Mouse (Mus musculus) heart, embryonic 14.5 days (tissue): Measurements from ENCODE around the gene Foxn3. TPM values are rescaled to one million over a fixed set of nuclear protein-coding genes. Genes with fewer than 3 reads are reported as not detected.
A peak's percentile ranks its signal among the peaks of the same experiment; 100 is the strongest.

Experiments
- ATAC-seq: fragments of 200-750 bp; cut with Nextera tagmentation; 2 replicates; pipeline ENCODE4 v1.8.0; 2017; ENCODE audit warnings: low read depth, moderate TSS enrichment; ENCODE audit not compliant: insufficient number of reproducible peaks, insufficient read depth, low FRiP score
- H3K27ac ChIP-seq, 2 experiments: fragments of 200-500 bp in 1 of 2; fragments of 300-500 bp in 1 of 2; sonication (generic) in 1 of 2; replicated peaks in 1 of 2; 2 replicates each; pipeline ENCODE4 v1.5.1; 2012 to 2014; ENCODE audit warnings: low read depth in 2 of 2, low read length in 2 of 2, control low read depth in 1 of 2, mild to moderate bottlenecking in 1 of 2, mixed read lengths in 1 of 2; ENCODE audit not compliant: control insufficient read depth in 1 of 2, insufficient read depth in 1 of 2
- H3K27me3 ChIP-seq: fragments of 300-500 bp; sonication (generic); 2 replicates; pipeline ENCODE4 v1.6.1; 2014; ENCODE audit warnings: mild to moderate bottlenecking, low read length, control low read depth; ENCODE audit not compliant: control insufficient read depth, insufficient read depth
- H3K36me3 ChIP-seq: fragments of 300-500 bp; sonication (generic); 2 replicates; pipeline ENCODE4 v1.6.1; 2014; ENCODE audit warnings: mild to moderate bottlenecking, control low read depth, low read length, mixed read lengths; ENCODE audit not compliant: control insufficient read depth, insufficient read depth
- H3K4me1 ChIP-seq, 2 experiments: fragments of 200-500 bp in 1 of 2; fragments of 300-500 bp in 1 of 2; sonication (generic) in 1 of 2; 2 replicates each; pipeline ENCODE4 v1.6.1; 2012 to 2014; ENCODE audit warnings: low read length in 2 of 2, control low read depth in 1 of 2, mixed read lengths in 1 of 2; ENCODE audit not compliant: control insufficient read depth in 2 of 2, insufficient read depth in 2 of 2
- H3K4me2 ChIP-seq: fragments of 300-500 bp; sonication (generic); 2 replicates; pipeline ENCODE4 v1.6.1; 2014; ENCODE audit warnings: mild to moderate bottlenecking, low read length
- H3K4me3 ChIP-seq, 2 experiments: fragments of 200-500 bp in 1 of 2; fragments of 300-500 bp in 1 of 2; sonication (generic) in 1 of 2; 2 replicates each; pipeline ENCODE4 v1.5.1; 2012 to 2014; ENCODE audit warnings: low read length in 2 of 2, mild to moderate bottlenecking in 2 of 2, control low read depth in 1 of 2, low read depth in 1 of 2, moderate library complexity in 1 of 2; ENCODE audit not compliant: control insufficient read depth in 1 of 2, insufficient read depth in 1 of 2
- H3K9ac ChIP-seq: fragments of 300-500 bp; sonication (generic); 2 replicates; pipeline ENCODE4 v1.6.1; 2014; ENCODE audit warnings: mild to moderate bottlenecking, low read length
- H3K9me3 ChIP-seq: fragments of 300-500 bp; sonication (generic); 2 replicates; pipeline ENCODE4 v1.6.1; 2016; ENCODE audit warnings: low read length, control low read depth; ENCODE audit not compliant: control insufficient read depth
- WGBS: fragments of 180-500 bp; shearing (Covaris S2); extraction: QIAGEN DNeasy Blood & Tissue Kit; methylation state at CpG from one replicate; pipeline ENCODE4 v1.1.7; 2014; 5-methylcytosine and 5-hydroxymethylcytosine counted together
- polyA plus RNA-seq: library from polyadenylated mRNA; unstranded; fragments of >200 nt; fragmentation: Nextera tagmentation; extraction: Ambion mirVana; gene quantifications from 2 replicates; pipeline ENCODE4 v1.2.1, GENCODE M21; 2014

The Foxn3 gene
- polyA plus RNA-seq, 1 experiment from 2014 or later, result 81.0 TPM

GRCm38 (mm10) chr12:99392944-99393866, 170.2 kb downstream of the Foxn3 start:
- Histone ChIP-seq H3K4me1 (peaks cover 16 to 23% of the 10 kb centered on the region in 2 experiments), H3K36me3 (peaks cover 4% of the 10 kb centered on the region), H3K27ac (peak overlapping the region; percentile 91 to 96), H3K9me3 (peaks cover 6% of the 10 kb centered on the region; the same call in 1 of the 2 replicates), H3K9ac (peak overlapping the region; percentile 95), H3K4me2 (peak overlapping the region; percentile 89), H3K4me3 (peak overlapping the region; percentile 96 to 98), H3K27me3 (no peaks in the 10 kb centered on the region)
- WGBS, result under 1% methylated on average over 60 of the region's 71 CpGs
- ATAC-seq, result peak; percentile 80

DNA sequence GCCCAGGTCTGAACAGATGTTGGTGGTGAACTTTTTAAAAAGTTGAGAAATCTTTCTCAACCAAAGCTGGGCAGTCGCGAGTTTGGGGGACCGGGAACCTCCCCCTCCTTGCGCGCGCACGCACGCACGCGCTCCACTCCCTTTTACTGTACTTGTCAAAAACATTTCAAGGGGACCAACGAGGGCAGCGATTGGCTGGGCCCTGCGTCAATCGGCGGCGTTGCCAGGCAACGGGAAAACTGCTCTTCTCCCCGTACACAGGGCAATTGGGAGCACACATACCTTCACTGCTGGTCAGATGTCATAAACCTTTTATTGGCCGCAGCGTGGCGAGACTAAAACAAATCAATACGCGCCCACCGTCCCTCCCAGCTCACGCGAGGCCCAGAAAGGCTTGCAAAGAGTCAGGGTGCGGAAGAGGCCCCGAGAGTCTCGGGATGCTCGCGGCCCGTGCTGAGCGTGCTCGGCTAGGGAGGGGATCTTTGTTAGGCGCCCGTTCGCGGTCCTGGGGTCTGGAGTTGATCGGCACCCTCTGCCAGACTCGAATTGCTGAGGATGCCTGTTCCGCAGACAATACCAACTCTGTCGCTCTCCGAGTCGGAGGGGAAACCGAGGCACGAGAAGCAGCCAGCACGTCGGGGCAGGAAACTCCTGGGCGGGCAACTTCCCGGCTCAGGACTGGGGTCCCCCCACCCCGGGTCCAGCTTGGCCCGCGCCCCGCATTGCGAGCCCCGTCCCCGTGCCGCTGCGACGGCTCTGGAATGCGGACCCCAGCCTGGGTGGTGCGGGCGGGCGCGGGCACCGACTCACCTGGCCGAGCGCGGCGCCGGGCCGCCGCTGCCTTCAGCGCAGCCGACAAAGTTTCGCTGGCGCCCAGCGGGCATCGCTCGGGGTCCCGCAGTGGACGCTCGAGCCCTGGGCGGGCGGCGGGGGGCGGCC, 171.2 kb downstream of the Foxn3 start:
- Histone ChIP-seq H3K4me1 (peaks cover 16 to 23% of the 10 kb centered on the region in 2 experiments), H3K4me2 (peak overlapping the region; percentile 89), H3K9ac (peak overlapping the region; percentile 95), H3K27me3 (no peaks in the 10 kb centered on the region), H3K36me3 (peaks cover 14% of the 10 kb centered on the region), H3K4me3 (peak overlapping the region; percentile 96 to 98), H3K9me3 (no peaks in the 10 kb centered on the region), H3K27ac (peak overlapping the region; percentile 91 to 96)
- peak; percentile 85 for ATAC-seq
- under 1% methylated on average over 87 of the region's 87 CpGs for WGBS

- Histone ChIP-seq H3K27ac (no peak overlapping the region), H3K4me2 (no peak overlapping the region), H3K36me3 (peaks cover 14% of the 10 kb centered on the region), H3K27me3 (no peaks in the 10 kb centered on the region), H3K9me3 (no peaks in the 10 kb centered on the region), H3K4me3 (no peak overlapping the region), H3K9ac (no peak overlapping the region), H3K4me1 (peaks cover 28 to 39% of the 10 kb centered on the region in 2 experiments)
- 50% methylated on average over 5 of the region's 5 CpGs for WGBS
- no peak for ATAC-seq
Observed at GRCm38 (mm10) chr12:99390429-99390828, 173.0 kb downstream of the Foxn3 start.

DNA sequence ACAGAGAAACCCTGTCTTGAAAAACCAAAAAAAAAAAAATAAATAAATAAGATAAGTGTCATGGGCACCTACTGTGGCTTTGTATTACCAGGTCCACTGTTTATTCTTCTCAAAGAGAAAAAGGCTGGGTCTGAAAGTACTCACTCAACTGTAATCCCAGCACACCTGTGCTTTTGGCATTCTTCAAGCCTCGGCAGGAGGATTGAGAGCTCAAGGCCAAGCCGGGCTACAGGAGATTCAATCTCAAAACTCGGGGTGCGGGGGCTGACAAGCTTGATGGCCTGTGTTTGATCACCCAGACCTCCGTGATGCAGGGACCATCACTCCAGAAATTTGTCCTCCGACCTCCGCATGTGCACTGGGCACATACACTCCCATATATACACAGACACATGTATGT, 174.1 kb downstream of the Foxn3 start:
- peaks cover 22 to 34% of the 10 kb centered on the region in 2 experiments for H3K4me1 ChIP-seq
- no peak overlapping the region for H3K4me2 ChIP-seq
- H3K4me3 ChIP-seq, result no peak overlapping the region
- peaks cover 14% of the 10 kb centered on the region for H3K36me3 ChIP-seq
- H3K9ac ChIP-seq, result no peak overlapping the region
- 91% methylated on average over 7 of the region's 7 CpGs for WGBS
- ATAC-seq, result no peak
- H3K27me3 ChIP-seq, result no peaks in the 10 kb centered on the region
- H3K27ac ChIP-seq, result no peak overlapping the region
- H3K9me3 ChIP-seq, result no peaks in the 10 kb centered on the region

- no peak overlapping the region for H3K4me3 ChIP-seq
- peaks cover 15 to 23% of the 10 kb centered on the region in 2 experiments for H3K4me1 ChIP-seq
- peaks cover 21% of the 10 kb centered on the region for H3K36me3 ChIP-seq
- WGBS, result 35% methylated on average over 17 of the region's 17 CpGs
- H3K9ac ChIP-seq, result peak overlapping the region; percentile 32
- H3K9me3 ChIP-seq, result no peaks in the 10 kb centered on the region
- no peaks in the 10 kb centered on the region for H3K27me3 ChIP-seq
- H3K27ac ChIP-seq, result peak overlapping the region; percentile 73 to 76
- H3K4me2 ChIP-seq, result peak overlapping the region; percentile 26; the same call in 1 of the 2 replicates
- 0 out of 2 replicates have a peak, but pooled peaks have one; percentile 41 for ATAC-seq
Observed at GRCm38 (mm10) chr12:99385897-99386834, 177.2 kb downstream of the Foxn3 start.

- H3K4me2 ChIP-seq, result no peak overlapping the region
- no peak for ATAC-seq
Observed at GRCm38 (mm10) chr12:99385073-99385472, 178.3 kb downstream of the Foxn3 start.

More at GRCm38 (mm10) chr12:99385073-99385472, 178.3 kb downstream of the Foxn3 start:
- no peak overlapping the region for H3K4me3 ChIP-seq
- peaks cover 13 to 23% of the 10 kb centered on the region in 2 experiments for H3K4me1 ChIP-seq
- WGBS, result 90% methylated on average over 4 of the region's 4 CpGs
- H3K27me3 ChIP-seq, result no peaks in the 10 kb centered on the region
- no peak overlapping the region for H3K9ac ChIP-seq
- peaks cover 21% of the 10 kb centered on the region for H3K36me3 ChIP-seq
- H3K9me3 ChIP-seq, result no peaks in the 10 kb centered on the region
- H3K27ac ChIP-seq, result peak overlapping the region in 1 of 2 experiments; percentile 73; a peak in 1 of 4 replicates
